Mouse (Mus musculus) adrenal gland, postnatal 4 days (tissue): Measurements from ENCODE around the gene Mybpc1. TPM values are rescaled to one million over a fixed set of nuclear protein-coding genes. Genes with fewer than 3 reads are reported as not detected.
"Not testable (repeated sequence)": the region's sequence is repeated elsewhere in the genome, so short reads cannot be mapped to it uniquely, and the experiment has no call there.

Experiments
- DNase-seq, 2 experiments: peaks; one replicate each; pipeline ENCODE4 v3.0.0; 2021 to 2022; ENCODE audit warnings: low spot score in 2 of 2, mixed read lengths in 2 of 2
- total RNA-seq, 2 experiments: library from RNA; stranded (reverse); gene quantifications; 2 replicates each; pipeline ENCODE4 v1.2.3; 2021

Gene Mybpc1
- total RNA-seq, 2 experiments from 2014 or later: 28.9 to 88.8 TPM

DNA sequence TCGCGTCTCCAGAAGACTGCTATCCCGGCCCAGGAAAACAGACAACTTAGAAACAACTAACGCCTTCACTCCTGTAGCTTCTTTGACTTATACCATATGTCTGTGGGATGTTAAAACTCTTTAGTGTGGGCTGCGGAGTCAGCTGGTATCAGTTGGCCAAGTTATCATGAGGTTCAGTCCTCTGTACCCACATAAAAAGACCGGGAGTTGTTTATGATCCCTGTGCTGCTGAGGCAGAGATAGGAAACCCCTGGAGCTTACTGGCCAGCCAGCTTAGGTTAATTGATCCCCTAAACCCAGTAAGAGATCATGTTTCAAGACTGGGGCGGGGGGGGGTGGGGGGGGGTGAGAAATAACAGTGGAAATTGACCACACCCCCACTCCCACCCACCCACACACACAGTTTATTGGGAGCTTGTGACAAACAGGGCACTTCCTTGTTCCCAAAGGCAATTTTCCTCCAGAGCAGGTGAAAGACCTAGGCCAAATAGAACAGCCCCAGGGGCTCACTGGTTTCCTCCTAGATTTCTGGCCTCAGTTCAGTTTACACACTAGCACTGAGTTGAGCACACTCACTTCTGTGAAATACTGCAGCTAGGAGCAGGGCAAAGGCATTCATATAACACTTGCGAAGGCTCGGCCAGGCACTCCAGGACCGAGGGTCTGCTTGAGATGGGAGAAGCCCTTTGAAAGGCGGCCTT is 107.9 kb downstream of the Mybpc1 start:
- DNase-seq: no peak

DNA sequence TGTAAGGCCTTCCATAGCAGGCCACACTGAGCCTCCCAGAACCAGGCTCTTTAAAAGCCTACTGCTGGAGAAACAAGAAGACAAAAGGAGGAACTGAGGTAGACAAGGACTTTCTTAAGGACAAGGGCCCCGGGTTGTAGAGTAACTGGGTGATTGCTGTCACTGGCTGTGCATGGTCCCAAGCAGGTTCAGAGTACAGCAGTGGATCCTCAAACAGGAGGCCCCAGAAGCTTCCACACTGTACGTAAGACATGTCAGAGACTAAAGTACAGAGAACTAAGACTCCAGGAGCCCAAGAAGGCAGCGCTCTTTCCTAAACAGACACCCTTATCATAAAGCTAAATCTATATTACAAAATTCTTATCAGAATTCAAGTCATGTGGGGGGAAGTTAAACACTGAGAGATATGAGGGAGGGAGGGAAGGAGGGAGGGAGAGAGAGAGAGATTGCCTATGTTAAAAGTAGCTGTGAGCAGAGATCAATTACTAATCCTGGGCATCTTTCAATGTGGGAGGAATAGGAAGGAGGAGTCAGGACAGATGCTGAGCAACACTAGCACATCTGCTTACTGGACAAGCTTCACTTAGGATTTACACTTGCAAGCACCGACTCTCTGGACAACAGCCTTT is 109.9 kb downstream of the Mybpc1 start:
- DNase-seq: no peak

DNA sequence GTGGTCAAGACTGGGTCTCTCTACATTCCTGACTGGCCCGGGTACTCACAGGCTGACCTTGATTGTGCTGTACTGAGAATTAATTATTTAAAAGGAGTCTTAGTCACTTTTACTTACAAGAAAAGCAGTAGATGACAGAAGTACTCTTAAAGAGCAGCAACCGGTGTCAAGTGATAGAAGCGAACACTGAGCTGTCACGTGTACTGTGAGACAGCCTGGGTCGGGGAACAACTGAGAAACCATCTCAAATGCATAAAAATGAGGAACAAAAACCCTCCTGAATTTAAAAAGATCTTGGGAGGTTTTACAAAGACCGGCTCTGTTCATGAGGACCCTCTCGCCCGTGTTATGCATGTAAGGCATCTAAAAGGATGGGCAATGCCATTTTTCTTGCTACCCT is 112.3 kb downstream of the Mybpc1 start:
- no peak for DNase-seq

DNA sequence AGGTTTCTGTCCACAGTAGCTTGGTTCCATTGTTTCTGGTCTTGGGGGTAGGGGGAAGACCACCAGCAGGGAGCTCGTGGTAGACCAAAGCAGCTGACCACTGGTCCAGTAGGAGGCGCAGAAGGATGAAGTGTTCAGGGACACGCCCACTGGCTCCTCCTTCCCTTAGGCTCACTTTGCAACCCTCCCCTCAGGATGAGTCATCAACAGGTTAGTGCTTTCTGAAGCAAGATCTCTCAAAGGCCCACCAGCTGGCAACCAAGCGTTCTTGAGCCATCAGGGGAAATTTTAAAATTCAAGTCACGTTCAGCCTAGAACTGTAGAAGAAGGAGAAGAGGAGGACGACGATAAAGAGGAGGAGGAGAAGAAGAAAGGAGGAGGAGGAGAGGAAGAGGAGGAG is 113.3 kb downstream of the Mybpc1 start:
- no peak for DNase-seq

DNA sequence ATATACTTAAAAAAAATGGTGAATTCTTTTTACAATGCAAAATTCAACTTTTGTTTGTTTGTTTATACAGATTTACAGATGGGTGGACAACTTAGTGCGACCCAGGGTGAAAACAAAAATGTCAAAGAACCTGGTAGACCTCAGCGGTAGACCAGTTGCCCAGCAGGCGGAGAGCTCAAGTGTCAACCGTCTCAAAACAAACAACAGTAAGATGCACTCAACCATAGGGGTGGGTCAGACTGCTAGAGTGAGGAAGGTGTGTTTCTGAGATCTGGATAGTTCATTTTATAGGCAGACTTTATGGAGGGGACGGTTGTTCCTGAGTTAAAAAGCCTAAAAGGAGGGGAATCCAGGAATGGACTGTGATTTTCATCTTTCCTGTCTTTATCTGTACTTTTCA is 116.3 kb downstream of the Mybpc1 start:
- no peak for DNase-seq

DNA sequence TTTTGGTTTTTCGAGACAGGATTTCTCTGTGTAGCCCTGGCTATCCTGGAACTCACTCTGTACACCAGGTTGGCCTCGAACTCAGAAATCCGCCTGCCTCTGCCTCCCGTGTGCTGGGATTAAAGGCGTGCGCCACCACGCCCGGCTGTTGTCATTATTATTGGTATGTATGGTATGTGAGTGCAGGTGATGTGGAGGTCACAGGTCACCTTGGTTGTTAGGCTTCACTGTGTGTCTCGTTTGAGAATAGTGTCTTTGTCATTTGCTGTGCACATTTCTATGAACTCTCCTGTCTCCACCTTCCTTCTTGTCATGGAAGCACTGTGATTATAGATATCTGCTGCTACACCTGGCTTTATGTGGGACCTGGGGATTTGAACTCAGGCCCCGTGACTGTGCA is 122.1 kb downstream of the Mybpc1 start:
- not testable (repeated sequence) for DNase-seq

Other genes with a start within 250 kb of the Mybpc1 start
- 1 to 10 TPM; 4.4 to 4.5 TPM for gene Dram1, start 226.1 kb downstream of the Mybpc1 start, total RNA-seq
- 10 to 100 TPM; 34.2 to 37.8 TPM for gene Gnptab, start 226.0 kb downstream of the Mybpc1 start, total RNA-seq
- under 1 TPM; 0.54 to 0.62 TPM for gene Sycp3, start 145.6 kb downstream of the Mybpc1 start, total RNA-seq
- gene Chpt1, start 101.1 kb downstream of the Mybpc1 start, total RNA-seq: 10 to 100 TPM; 69.5 to 74.7 TPM
- 1 to 10 TPM; 3.4 to 4.8 TPM for gene Spic, start 79.9 kb upstream of the Mybpc1 start, total RNA-seq
- gene Arl1, start 125.7 kb upstream of the Mybpc1 start, total RNA-seq: 100 to 1,000 TPM in 1 of 2 experiments, 10 to 100 TPM in 1; 98.2 to 102 TPM
- gene Utp20, start 221.7 kb upstream of the Mybpc1 start, total RNA-seq: 10 to 100 TPM; 28.7 to 30.6 TPM